Mouse (Mus musculus) forebrain, embryonic 12.5 days (tissue): ENCODE measurements around the gene Hbp1. TPM values are rescaled to one million over a fixed set of nuclear protein-coding genes. Genes with fewer than 3 reads are reported as not detected.

Experiments used
- ATAC-seq: fragments of 200-750 bp; cut with Nextera tagmentation; 2 replicates; pipeline ENCODE4 v1.8.0; 2017; ENCODE audit warnings: moderate TSS enrichment; ENCODE audit not compliant: low FRiP score
- H3K27ac ChIP-seq: fragments of 300-500 bp; sonication (generic); 2 replicates; pipeline ENCODE4 v1.5.1; 2016; ENCODE audit warnings: mild to moderate bottlenecking
- H3K27me3 ChIP-seq: fragments of 300-500 bp; sonication (generic); 2 replicates; pipeline ENCODE4 v1.6.1; 2016; ENCODE audit warnings: mild to moderate bottlenecking
- H3K36me3 ChIP-seq: fragments of 300-500 bp; sonication (generic); replicated peaks from 2 replicates; pipeline ENCODE4 v1.6.1; 2016; ENCODE audit warnings: mild to moderate bottlenecking
- H3K4me1 ChIP-seq: fragments of 300-500 bp; sonication (generic); 2 replicates; pipeline ENCODE4 v1.6.1; 2016
- H3K4me2 ChIP-seq: fragments of 300-500 bp; sonication (generic); 2 replicates; pipeline ENCODE4 v1.6.1; 2016; ENCODE audit warnings: mild to moderate bottlenecking, moderate library complexity
- H3K4me3 ChIP-seq: fragments of 300-500 bp; sonication (generic); replicated peaks from 2 replicates; pipeline ENCODE4 v1.5.1; 2016; ENCODE audit warnings: mild to moderate bottlenecking
- H3K9ac ChIP-seq: fragments of 300-500 bp; sonication (generic); 2 replicates; pipeline ENCODE4 v1.6.1; 2016; ENCODE audit warnings: mild to moderate bottlenecking
- H3K9me3 ChIP-seq: fragments of 300-500 bp; sonication (generic); 2 replicates; pipeline ENCODE4 v1.6.1; 2016
- WGBS: fragments of 180-500 bp; shearing (Covaris S2); methylation state at CpG from one replicate; pipeline ENCODE4 v1.1.7; 2016; 5-methylcytosine and 5-hydroxymethylcytosine counted together
- polyA plus RNA-seq: library from polyadenylated mRNA; unstranded; fragments of >200 nt; fragmentation: Nextera tagmentation; extraction: Ambion mirVana; gene quantifications from 2 replicates; pipeline ENCODE4 v1.2.1, GENCODE M21; 2016

Gene Hbp1
- polyA plus RNA-seq, result 81.3 and 85.2 TPM in 2 replicates

- ATAC-seq, result peak; percentile 94
- H3K27me3 ChIP-seq, result no peaks in the 10 kb centered on the region
- H3K4me1 ChIP-seq, result peaks cover 8% of the 10 kb centered on the region; the same call in 1 of the 2 replicates
- H3K27ac ChIP-seq, result peak within 1 kb of the TSS; percentile 99
- under 1% methylated on average over 69 of the region's 71 CpGs for WGBS
- peak within 1 kb of the TSS; percentile 93 for H3K4me3 ChIP-seq
- H3K36me3 ChIP-seq, result no peaks in the 10 kb centered on the region
- peak within 1 kb of the TSS; percentile 95 for H3K9ac ChIP-seq
- H3K9me3 ChIP-seq, result no peaks in the 10 kb centered on the region
- peak within 1 kb of the TSS; percentile 67 for H3K4me2 ChIP-seq
Observed at GRCm38 (mm10) chr12:31949759-31950658, at the start of gene Hbp1. Gene Hbp1, minus strand, starts transcription at chr12:31950535.

DNA sequence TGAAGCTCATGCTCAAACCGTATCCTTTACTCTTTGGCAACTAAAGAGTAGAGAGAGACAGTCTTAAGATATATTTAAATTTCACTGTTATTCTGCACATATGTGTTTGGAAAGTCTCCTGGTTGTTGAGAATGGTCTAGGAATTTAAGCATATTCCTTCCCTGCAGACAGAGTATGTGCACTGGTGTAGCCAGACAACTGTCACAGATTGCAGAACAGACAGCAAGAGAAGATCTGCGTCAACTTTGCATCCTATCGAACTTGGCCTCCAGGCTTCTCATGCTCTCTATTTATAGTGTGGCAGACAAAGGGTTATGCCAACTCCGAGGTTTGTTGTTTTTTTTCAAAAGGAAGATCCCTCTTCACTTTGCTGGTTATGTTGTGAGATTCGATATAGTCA is 48.4 kb upstream of the Hbp1 start:
- H3K27me3 ChIP-seq, result no peaks in the 10 kb centered on the region
- no peak overlapping the region for H3K4me2 ChIP-seq
- H3K4me3 ChIP-seq, result no peak overlapping the region
- no peaks in the 10 kb centered on the region for H3K9me3 ChIP-seq
- H3K36me3 ChIP-seq, result no peaks in the 10 kb centered on the region
- no peak overlapping the region for H3K9ac ChIP-seq
- no peak for ATAC-seq
- WGBS, result 94% methylated on average over 5 of the region's 5 CpGs
- H3K4me1 ChIP-seq, result no peaks in the 10 kb centered on the region
- no peak overlapping the region for H3K27ac ChIP-seq

GRCm38 (mm10) chr12:31997328-31997878 is 47.1 kb upstream of the Hbp1 start:
- no peaks in the 10 kb centered on the region for H3K27me3 ChIP-seq
- no peak overlapping the region for H3K4me3 ChIP-seq
- H3K27ac ChIP-seq, result no peak overlapping the region
- no peaks in the 10 kb centered on the region for H3K36me3 ChIP-seq
- H3K9ac ChIP-seq, result no peak overlapping the region
- no peaks in the 10 kb centered on the region for H3K9me3 ChIP-seq
- no peak for ATAC-seq
- 78% methylated on average over 3 of the region's 3 CpGs for WGBS
- no peak overlapping the region for H3K4me2 ChIP-seq
- H3K4me1 ChIP-seq, result no peaks in the 10 kb centered on the region

DNA sequence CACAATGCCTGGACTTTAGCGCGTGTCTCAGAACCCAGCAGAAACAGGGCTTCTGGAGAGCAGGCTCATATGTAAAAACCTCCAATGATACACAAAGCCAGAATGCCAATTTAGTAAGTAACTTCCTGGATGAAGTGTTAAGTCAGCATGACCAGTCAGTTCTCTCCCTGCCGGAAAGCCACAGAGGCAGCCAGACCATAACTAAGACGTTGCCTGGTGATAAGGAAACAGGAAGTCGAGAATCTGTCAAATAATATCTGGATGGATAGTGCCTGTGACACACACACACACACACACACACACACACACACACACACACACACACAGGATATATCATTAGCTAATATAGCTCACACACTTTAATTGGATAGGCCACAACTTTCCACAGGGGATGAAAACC is 46.5 kb upstream of the Hbp1 start:
- H3K4me3 ChIP-seq, result no peak overlapping the region
- WGBS, result 87% methylated on average over 5 of the region's 5 CpGs
- H3K9ac ChIP-seq, result no peak overlapping the region
- no peak overlapping the region for H3K4me2 ChIP-seq
- no peaks in the 10 kb centered on the region for H3K9me3 ChIP-seq
- no peaks in the 10 kb centered on the region for H3K4me1 ChIP-seq
- H3K36me3 ChIP-seq, result no peaks in the 10 kb centered on the region
- no peak for ATAC-seq
- H3K27me3 ChIP-seq, result no peaks in the 10 kb centered on the region
- no peak overlapping the region for H3K27ac ChIP-seq

GRCm38 (mm10) chr12:31990575-31990974 is 40.2 kb upstream of the Hbp1 start:
- no peaks in the 10 kb centered on the region for H3K9me3 ChIP-seq
- no peak overlapping the region for H3K4me3 ChIP-seq
- no peak overlapping the region for H3K4me2 ChIP-seq
- H3K36me3 ChIP-seq, result 0 out of 2 replicates have a peak, but pooled peaks cover 3% of the 10 kb centered on the region
- H3K27me3 ChIP-seq, result no peaks in the 10 kb centered on the region
- H3K9ac ChIP-seq, result no peak overlapping the region
- no peaks in the 10 kb centered on the region for H3K4me1 ChIP-seq
- WGBS, result 91% methylated on average over 4 of the region's 4 CpGs
- no peak for ATAC-seq
- H3K27ac ChIP-seq, result no peak overlapping the region

GRCm38 (mm10) chr12:31989726-31990125 is 39.4 kb upstream of the Hbp1 start:
- no peaks in the 10 kb centered on the region for H3K9me3 ChIP-seq
- no peak overlapping the region for H3K27ac ChIP-seq
- no peak overlapping the region for H3K4me2 ChIP-seq
- H3K36me3 ChIP-seq, result 0 out of 2 replicates have a peak, but pooled peaks cover 3% of the 10 kb centered on the region
- peaks cover 3% of the 10 kb centered on the region; the same call in 1 of the 2 replicates for H3K4me1 ChIP-seq
- no peak overlapping the region for H3K4me3 ChIP-seq
- ATAC-seq, result no peak
- no peaks in the 10 kb centered on the region for H3K27me3 ChIP-seq
- no peak overlapping the region for H3K9ac ChIP-seq

- Histone ChIP-seq H3K36me3 (0 out of 2 replicates have a peak, but pooled peaks cover 3% of the 10 kb centered on the region), H3K27me3 (no peaks in the 10 kb centered on the region), H3K9me3 (no peaks in the 10 kb centered on the region), H3K27ac (no peak overlapping the region), H3K4me1 (peaks cover 9% of the 10 kb centered on the region), H3K4me3 (no peak overlapping the region), H3K4me2 (no peak overlapping the region), H3K9ac (no peak overlapping the region)
- WGBS, result 99% methylated on average over 2 of the region's 2 CpGs
- no peak for ATAC-seq
Observed at GRCm38 (mm10) chr12:31986463-31986862, 36.1 kb upstream of the Hbp1 start.

- Histone ChIP-seq H3K9ac (no peak overlapping the region), H3K27ac (no peak overlapping the region), H3K4me1 (peaks cover 9% of the 10 kb centered on the region), H3K27me3 (no peaks in the 10 kb centered on the region), H3K4me3 (no peak overlapping the region), H3K36me3 (0 out of 2 replicates have a peak, but pooled peaks cover 3% of the 10 kb centered on the region), H3K9me3 (no peaks in the 10 kb centered on the region), H3K4me2 (no peak overlapping the region)
- whole genome bisulfite sequencing, result 83% methylated on average over 6 of the region's 6 CpGs
- ATAC-seq, result no peak
Observed at GRCm38 (mm10) chr12:31985738-31986137, 35.4 kb upstream of the Hbp1 start.

DNA sequence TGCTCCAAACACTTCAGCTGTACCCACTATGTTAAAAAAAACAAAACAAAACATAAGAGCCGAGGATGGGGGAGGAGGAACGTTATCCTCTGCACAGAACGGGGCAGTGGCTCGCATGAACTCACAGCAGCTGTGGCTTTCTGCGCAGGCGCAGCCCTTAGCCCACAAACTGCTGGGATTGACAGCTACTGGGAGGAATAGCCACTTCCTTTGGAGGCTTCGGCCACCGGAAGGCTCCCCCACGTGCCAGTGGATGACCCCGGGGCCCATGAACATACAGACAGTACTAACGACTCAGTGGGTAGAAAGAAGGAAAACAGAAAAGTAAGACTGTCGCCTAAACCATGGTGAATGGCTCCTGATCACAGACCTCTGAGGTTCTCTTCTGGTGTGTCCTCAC is 34.3 kb upstream of the Hbp1 start:
- Histone ChIP-seq H3K4me2 (no peak overlapping the region), H3K27ac (0 out of 2 replicates have a peak overlapping the region, but pooled peaks have one; percentile 46), H3K4me3 (no peak overlapping the region), H3K4me1 (peaks cover 9% of the 10 kb centered on the region), H3K9me3 (no peaks in the 10 kb centered on the region), H3K9ac (no peak overlapping the region), H3K27me3 (no peaks in the 10 kb centered on the region), H3K36me3 (0 out of 2 replicates have a peak, but pooled peaks cover 3% of the 10 kb centered on the region)
- ATAC-seq, result no peak
- WGBS, result 75% methylated on average over 12 of the region's 12 CpGs

DNA sequence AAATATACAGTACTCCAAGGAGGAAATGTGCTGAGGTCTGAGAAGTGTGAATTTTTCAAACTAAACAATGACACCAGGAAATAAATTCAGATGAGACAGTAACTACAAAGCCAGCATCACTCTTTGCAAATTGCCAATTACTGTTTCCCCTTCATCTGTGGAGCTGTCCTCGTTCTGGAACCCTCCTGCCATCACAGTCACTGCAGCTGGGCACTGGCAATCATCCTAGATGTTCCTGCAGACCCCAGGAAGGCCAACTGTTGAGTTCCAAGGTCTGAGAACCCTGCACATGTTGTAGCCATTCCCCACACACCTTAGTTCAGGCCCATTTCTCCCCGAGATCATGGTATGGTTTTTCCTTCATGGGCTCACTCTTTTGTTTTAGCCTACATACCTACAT is 33.9 kb upstream of the Hbp1 start:
- Histone ChIP-seq H3K9me3 (no peaks in the 10 kb centered on the region), H3K27me3 (no peaks in the 10 kb centered on the region), H3K4me1 (peaks cover 9% of the 10 kb centered on the region), H3K4me3 (no peak overlapping the region), H3K9ac (no peak overlapping the region), H3K36me3 (0 out of 2 replicates have a peak, but pooled peaks cover 3% of the 10 kb centered on the region), H3K4me2 (no peak overlapping the region), H3K27ac (no peak overlapping the region)
- 54% methylated on average over 2 of the region's 2 CpGs for WGBS
- ATAC-seq, result no peak

- Histone ChIP-seq H3K27ac (0 out of 2 replicates have a peak overlapping the region, but pooled peaks have one; percentile 25), H3K36me3 (0 out of 2 replicates have a peak, but pooled peaks cover 3% of the 10 kb centered on the region), H3K4me1 (peaks cover 9% of the 10 kb centered on the region), H3K9me3 (no peaks in the 10 kb centered on the region), H3K4me2 (no peak overlapping the region), H3K4me3 (no peak overlapping the region), H3K9ac (no peak overlapping the region), H3K27me3 (no peaks in the 10 kb centered on the region)
- WGBS, result 69% methylated on average over 6 of the region's 6 CpGs
- ATAC-seq, result no peak; the same call in 1 of the 2 replicates
Observed at GRCm38 (mm10) chr12:31983769-31984168, 33.4 kb upstream of the Hbp1 start.

DNA sequence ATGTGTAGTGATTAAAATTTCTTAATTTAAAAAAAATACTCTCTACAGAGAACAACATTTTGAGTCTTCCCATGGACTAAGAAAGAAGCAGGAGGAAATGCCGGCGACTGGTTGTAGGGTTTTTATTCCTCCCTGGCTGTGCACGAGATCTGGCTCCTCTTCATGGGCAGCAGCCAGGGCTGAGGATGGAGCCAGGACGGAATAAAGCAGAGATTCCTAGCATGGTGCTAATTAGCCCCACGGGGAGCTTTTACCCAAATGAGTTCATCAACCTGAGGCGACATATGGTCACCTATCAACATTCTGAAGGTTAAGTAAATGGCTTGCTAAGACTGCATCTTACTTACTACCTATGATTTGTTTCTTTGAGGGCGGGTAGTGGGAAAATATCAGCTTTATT is 32.9 kb upstream of the Hbp1 start:
- peak; percentile 54; the same call in 1 of the 2 replicates for ATAC-seq
- Histone ChIP-seq H3K9ac (no peak overlapping the region), H3K4me3 (no peak overlapping the region), H3K36me3 (0 out of 2 replicates have a peak, but pooled peaks cover 3% of the 10 kb centered on the region), H3K4me2 (no peak overlapping the region), H3K4me1 (peaks cover 9% of the 10 kb centered on the region), H3K27me3 (no peaks in the 10 kb centered on the region), H3K9me3 (no peaks in the 10 kb centered on the region), H3K27ac (no peak overlapping the region)
- whole genome bisulfite sequencing, result 46% methylated on average over 7 of the region's 7 CpGs
